Mouse (Mus musculus) midbrain, postnatal 0 days (tissue): ENCODE results near the gene Mageb2. TPM values are rescaled to one million over a fixed set of nuclear protein-coding genes. Genes with fewer than 3 reads are reported as not detected.
"Not testable (repeated sequence)": the region's sequence is repeated elsewhere in the genome, so short reads cannot be mapped to it uniquely, and the experiment has no call there.

ENCODE experiments used
- ATAC-seq: fragments of 200-750 bp; cut with Nextera tagmentation; 2 replicates; pipeline ENCODE4 v1.8.0; 2017; ENCODE audit warnings: moderate number of reproducible peaks, mild to moderate bottlenecking, moderate TSS enrichment, moderate library complexity; ENCODE audit not compliant: low FRiP score
- DNase-seq: peaks from one replicate; pipeline ENCODE4 v3.0.0-alpha.2; 2015; ENCODE audit warnings: low spot score
- H3K27ac ChIP-seq: fragments of 300-500 bp; sonication (generic); 2 replicates; pipeline ENCODE4 v1.5.1; 2014; ENCODE audit warnings: low read depth, mild to moderate bottlenecking, low read length, mixed read lengths
- H3K27me3 ChIP-seq: fragments of 300-500 bp; sonication (generic); 2 replicates; pipeline ENCODE4 v1.6.1; 2014; ENCODE audit warnings: low read length, control low read depth, mixed read lengths; ENCODE audit not compliant: insufficient read depth
- H3K36me3 ChIP-seq: fragments of 300-500 bp; sonication (generic); 2 replicates; pipeline ENCODE4 v1.6.1; 2014; ENCODE audit warnings: low read length, control low read depth, mixed read lengths; ENCODE audit not compliant: insufficient read depth
- H3K4me1 ChIP-seq: fragments of 300-500 bp; sonication (generic); 2 replicates; pipeline ENCODE4 v1.6.1; 2014; ENCODE audit warnings: mild to moderate bottlenecking, control low read depth, antibody characterized with exemption, low read length, mixed read lengths; ENCODE audit not compliant: insufficient read depth
- H3K4me2 ChIP-seq: fragments of 300-500 bp; sonication (generic); 2 replicates; pipeline ENCODE4 v1.6.1; 2014; ENCODE audit warnings: low read depth, mild to moderate bottlenecking, low read length, mixed read lengths; ENCODE audit not compliant: poor library complexity, severe bottlenecking
- H3K4me3 ChIP-seq: fragments of 300-500 bp; sonication (generic); 2 replicates; pipeline ENCODE4 v1.5.1; 2014; ENCODE audit warnings: low read depth, mild to moderate bottlenecking, low read length, moderate library complexity
- H3K9ac ChIP-seq: fragments of 300-500 bp; sonication (generic); replicated peaks from 2 replicates; pipeline ENCODE4 v1.6.1; 2014; ENCODE audit warnings: mild to moderate bottlenecking, low read length, moderate library complexity, mixed read lengths; ENCODE audit not compliant: poor library complexity, severe bottlenecking
- H3K9me3 ChIP-seq: fragments of 300-500 bp; sonication (generic); 2 replicates; pipeline ENCODE4 v1.6.1; 2016; ENCODE audit warnings: low read length, control low read depth
- WGBS: fragments of 180-500 bp; shearing (Covaris S2); extraction: QIAGEN DNeasy Blood & Tissue Kit; methylation state at CpG from one replicate; pipeline ENCODE4 v1.1.7; 2014; 5-methylcytosine and 5-hydroxymethylcytosine counted together
- polyA plus RNA-seq: library from polyadenylated mRNA; unstranded; fragments of >200 nt; fragmentation: Nextera tagmentation; extraction: Ambion mirVana; gene quantifications from 2 replicates; pipeline ENCODE4 v1.2.1, GENCODE M21; 2015
- total RNA-seq: library from RNA; depleted of rRNA; stranded (reverse); fragments of >200 nt; gene quantifications from 2 replicates; pipeline ENCODE4 v1.2.3, GENCODE M21; 2014; rRNA removed

The Mageb2 gene
- total RNA-seq (not detected in 2 replicates), polyA plus RNA-seq (not detected in 2 replicates)

DNA sequence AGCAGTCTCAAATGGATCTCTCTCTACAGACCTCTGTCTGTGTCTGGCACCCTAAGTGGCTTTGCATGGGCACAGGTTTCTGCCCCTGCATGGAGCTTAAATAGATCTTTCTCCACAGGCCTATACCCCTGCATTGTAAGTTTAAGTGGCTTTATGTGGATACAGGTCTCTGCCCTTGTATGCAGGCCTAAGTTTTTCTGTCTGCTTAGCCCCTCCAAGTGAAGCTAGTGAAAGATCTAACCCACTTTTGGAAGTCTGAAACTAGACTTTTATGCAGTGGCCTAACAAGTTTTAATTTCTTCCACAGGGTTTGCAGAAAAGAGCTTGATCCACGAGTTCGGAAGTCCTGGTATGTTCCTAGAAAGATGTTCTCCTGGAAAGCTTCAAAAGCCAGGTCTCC is at the start of gene Mageb2:
Mageb2 (plus strand) TSS at position 301 of the 400 bp plus-strand sequence.
- not testable (repeated sequence) for H3K4me2 ChIP-seq, H3K4me3 ChIP-seq, H3K9ac ChIP-seq, ATAC-seq, H3K4me1 ChIP-seq, H3K9me3 ChIP-seq, H3K36me3 ChIP-seq, DNase-seq, H3K27ac ChIP-seq, H3K27me3 ChIP-seq
- 75% methylated on average over 2 of the region's 2 CpGs for WGBS

DNA sequence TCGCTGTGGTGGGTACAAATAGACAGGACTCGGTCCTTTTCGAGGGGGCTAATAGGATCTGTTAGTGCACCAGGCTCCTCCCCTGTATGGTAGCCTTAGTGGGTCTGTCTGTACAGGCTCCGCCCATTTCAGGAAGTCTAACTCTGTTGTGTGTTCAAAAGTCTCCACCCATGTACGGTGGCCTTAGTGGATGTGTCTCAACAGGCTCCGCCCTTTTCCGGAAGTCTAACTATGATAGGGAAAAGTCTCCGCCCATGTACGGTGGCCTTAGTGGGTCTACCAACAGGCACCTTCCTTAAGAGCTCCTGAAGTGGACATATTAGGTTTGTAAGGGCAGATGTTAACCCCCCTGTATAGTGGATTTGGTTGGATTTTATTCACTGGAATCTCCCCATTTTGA is 18.2 kb upstream of the Mageb2 start:
- ATAC-seq, H3K4me2 ChIP-seq, H3K36me3 ChIP-seq, DNase-seq, H3K9me3 ChIP-seq, H3K4me1 ChIP-seq, H3K4me3 ChIP-seq, H3K27me3 ChIP-seq, H3K27ac ChIP-seq, H3K9ac ChIP-seq: not testable (repeated sequence)
- 92% methylated on average over 9 of the region's 9 CpGs for WGBS

Other genes starting within 250 kb of the Mageb2 start
- gene Gm5072, start 60.8 kb downstream of the Mageb2 start, total RNA-seq: not detected in 2 replicates
- gene Gm5072, start 60.8 kb downstream of the Mageb2 start, polyA plus RNA-seq: not detected in 2 replicates
- gene Gm8914, start 148.4 kb downstream of the Mageb2 start, total RNA-seq: not detected in 2 replicates
- not detected in 2 replicates for gene Gm8914, start 148.4 kb downstream of the Mageb2 start, polyA plus RNA-seq
- gene 1700084M14Rik, start 244.2 kb downstream of the Mageb2 start, total RNA-seq: not detected in 2 replicates
- not detected in 2 replicates for gene 1700084M14Rik, start 244.2 kb downstream of the Mageb2 start, polyA plus RNA-seq